18 mouse cellular contexts compared by ENCODE assay signal in genomic region chr17:67532331-67532730, GRCm38 (mm10).
"Had no signal": no experiment of that assay in that cellular context is flagged by ENCODE, and none has a peak within 500 bp of the region (broad histone marks: within the 10 kb centered on the region; RNA-seq: fewer than 3 reads in every experiment).

No protein-coding gene starts in this region.

- H3K36me3 ChIP-seq: kidney, embryonic 15.5 days; limb, embryonic 10.5 days; liver, embryonic 15.5 days; midbrain, embryonic 10.5 days; neural tube, embryonic 15.5 days had no signal

- H3K4me3 ChIP-seq: kidney, embryonic 15.5 days; left cerebral cortex, adult 2 months; limb, embryonic 10.5 days; liver, embryonic 15.5 days; midbrain, embryonic 10.5 days; myocyte; neural tube, embryonic 15.5 days had no signal

- H3K4me1 ChIP-seq: kidney, embryonic 15.5 days; limb, embryonic 10.5 days; liver, embryonic 15.5 days; midbrain, embryonic 10.5 days had no signal

- H3K27ac ChIP-seq: kidney, embryonic 15.5 days; left cerebral cortex, adult 2 months; limb, embryonic 10.5 days; liver, embryonic 15.5 days; midbrain, embryonic 10.5 days; neural tube, embryonic 15.5 days; stomach, postnatal 0 days had no signal

- H3K4me2 ChIP-seq: kidney, embryonic 15.5 days; liver, embryonic 11.5 days; liver, embryonic 15.5 days; neural tube, embryonic 15.5 days had no signal

- H3K9ac ChIP-seq: kidney, embryonic 15.5 days; liver, embryonic 15.5 days; neural tube, embryonic 15.5 days had no signal

- H3K27me3 ChIP-seq: kidney, embryonic 15.5 days; liver, embryonic 15.5 days; neural tube, embryonic 15.5 days had no signal

- ATAC-seq: lung, postnatal 0 days had no signal

- H3K9me3 ChIP-seq: kidney, embryonic 15.5 days; limb, embryonic 10.5 days; liver, embryonic 15.5 days; midbrain, embryonic 10.5 days; neural tube, embryonic 15.5 days had no signal

- DNase-seq: kidney, adult 18-20 months; kidney, postnatal 14 days; lung, adult 2 months; lung, postnatal 36 days; right cerebral cortex, adult 18-20 months; right cerebral cortex, postnatal 25 days; thymus, adult 18-20 months; thymus, postnatal 14 days had no signal
